Mouse (Mus musculus): ENCODE data around the gene Nelfe. TPM values are rescaled to one million over a fixed set of nuclear protein-coding genes. Genes with fewer than 3 reads are reported as not detected.

Nelfe gene
- total and polyA plus RNA-seq, 2 experiments from 2014 or later, result 32.9 to 63.5 TPM

DNA sequence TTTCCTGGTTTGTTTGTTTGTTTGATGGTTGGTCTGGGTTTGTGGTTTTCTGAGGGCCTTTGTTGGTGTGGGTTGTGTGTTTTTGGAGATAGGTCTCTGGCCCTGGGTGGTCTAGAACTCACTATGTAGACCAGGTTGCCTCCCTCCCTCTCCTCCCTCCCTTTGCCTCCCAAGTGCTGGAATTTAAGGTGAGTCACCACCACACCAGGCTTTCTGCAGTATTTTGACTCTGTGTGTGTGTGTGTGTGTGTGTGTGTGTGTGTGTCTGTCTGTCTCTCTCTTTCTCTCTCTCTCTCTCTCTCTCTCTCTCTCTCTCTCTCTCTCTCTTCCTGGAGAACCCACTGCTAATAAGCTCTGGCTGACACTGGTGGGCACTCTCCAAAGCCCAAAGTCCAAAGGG lies 31.0 kb downstream of the Nelfe start:
- Histone ChIP-seq H3K9ac (replicated peaks; ENCODE audit: low read length) (no peak overlapping the region), H3K4me2 (ENCODE audit: low read depth, low read length) (no peak overlapping the region), H3K27me3 (ENCODE audit: insufficient read depth, low read length) (0 out of 2 replicates have a peak, but pooled peaks cover 3% of the 10 kb centered on the region), H3K36me3 (ENCODE audit: insufficient read depth, low read length) (no peaks in the 10 kb centered on the region), H3K9me3 (ENCODE audit: low read length) (no peaks in the 10 kb centered on the region), H3K4me3 (ENCODE audit: low read length) (no peak overlapping the region), H3K27ac (no peak overlapping the region), H3K4me1 (ENCODE audit: insufficient read depth, low read length) (no peaks in the 10 kb centered on the region)
- ATAC-seq (no peak), DNase-seq (ENCODE audit: low spot score) (no peak)
- TF ChIP-seq CTCF (IDR thresholded peaks at IDR 0.05; ENCODE audit: low read depth), result no peak

DNA sequence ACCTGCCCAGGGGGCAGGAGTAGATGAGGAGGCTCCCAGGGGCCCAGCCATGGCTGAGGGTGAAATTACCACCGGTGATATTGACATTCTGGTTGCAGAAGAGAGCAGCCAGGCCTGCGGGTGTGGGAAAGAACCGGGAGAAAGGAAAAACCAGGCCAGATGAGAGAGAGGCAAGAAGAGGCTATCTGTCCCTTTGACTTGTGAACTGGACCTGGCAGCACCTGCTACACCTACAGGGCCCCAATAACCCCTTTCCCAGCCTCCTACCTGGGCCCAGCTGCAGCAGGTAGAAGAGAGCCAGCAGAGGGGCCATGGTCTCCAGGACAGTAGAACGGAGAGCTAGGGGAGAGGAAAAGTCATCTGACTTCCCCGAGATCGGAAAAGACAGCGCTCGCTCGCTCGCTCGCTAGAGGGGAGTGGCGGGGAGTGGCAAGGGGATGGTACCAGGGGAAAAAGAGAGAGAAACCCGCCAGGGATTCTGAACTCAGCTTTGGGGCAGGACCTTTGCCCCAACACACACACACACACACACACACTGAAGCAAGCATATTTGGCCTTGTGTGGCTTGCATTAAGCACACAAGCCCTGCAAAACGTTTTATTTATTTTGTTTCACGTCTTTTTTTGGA lies 31.6 kb downstream of the Nelfe start, which contains the start of gene Gm20547:
Gene Gm20547 (minus strand): TSS at position 360 of the 628 bp plus-strand sequence.
- H3K27me3 ChIP-seq (ENCODE audit: insufficient read depth, low read length), result 0 out of 2 replicates have a peak, but pooled peaks cover 3% of the 10 kb centered on the region
- H3K27ac ChIP-seq, result no peak within 1 kb of the TSS
- no peak within 1 kb of the TSS for H3K9ac ChIP-seq (replicated peaks; ENCODE audit: low read length)
- no peak for TF ChIP-seq CTCF (IDR thresholded peaks at IDR 0.05; ENCODE audit: low read depth)
- no peak within 1 kb of the TSS for H3K4me3 ChIP-seq (ENCODE audit: low read length)
- ATAC-seq (no peak), DNase-seq (ENCODE audit: low spot score) (no peak)
- H3K9me3 ChIP-seq (ENCODE audit: low read length), result no peaks in the 10 kb centered on the region
- 8% methylated on average over 15 of the region's 15 CpGs for WGBS
- no peaks in the 10 kb centered on the region for H3K4me1 ChIP-seq (ENCODE audit: insufficient read depth, low read length)
- no peak within 1 kb of the TSS for H3K4me2 ChIP-seq (ENCODE audit: low read depth, low read length)
- H3K36me3 ChIP-seq (ENCODE audit: insufficient read depth, low read length), result no peaks in the 10 kb centered on the region

DNA sequence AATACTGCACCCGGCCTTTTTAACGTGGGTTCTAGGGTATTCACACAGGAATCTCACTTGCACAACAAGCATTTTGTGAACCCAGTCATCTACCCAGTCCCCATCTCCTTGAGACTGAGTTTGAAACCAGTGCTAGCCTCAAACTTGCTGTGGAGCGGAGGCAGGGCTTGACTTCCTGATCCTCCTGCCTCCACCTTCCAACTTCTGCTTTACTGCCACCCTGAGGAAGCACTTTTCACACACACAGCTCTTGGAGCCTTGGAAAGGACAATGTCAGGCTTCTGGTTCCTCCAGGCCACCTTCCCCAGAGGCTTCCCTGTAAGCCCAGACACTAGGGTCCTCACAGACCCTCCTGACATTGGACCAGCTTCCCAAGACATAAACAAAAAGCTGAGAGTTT lies 33.1 kb downstream of the Nelfe start:
- 62% methylated on average over 3 of the region's 3 CpGs for WGBS
- ATAC-seq (no peak), DNase-seq (ENCODE audit: low spot score) (no peak)
- H3K4me1 ChIP-seq (ENCODE audit: insufficient read depth, low read length), result no peaks in the 10 kb centered on the region
- H3K4me3 ChIP-seq (ENCODE audit: low read length), result no peak overlapping the region
- H3K4me2 ChIP-seq (ENCODE audit: low read depth, low read length), result no peak overlapping the region
- H3K9ac ChIP-seq (replicated peaks; ENCODE audit: low read length), result no peak overlapping the region
- no peaks in the 10 kb centered on the region for H3K36me3 ChIP-seq (ENCODE audit: insufficient read depth, low read length)
- 0 out of 2 replicates have a peak, but pooled peaks cover 3% of the 10 kb centered on the region for H3K27me3 ChIP-seq (ENCODE audit: insufficient read depth, low read length)
- TF ChIP-seq CTCF (IDR thresholded peaks at IDR 0.05; ENCODE audit: low read depth), result no peak
- no peak overlapping the region for H3K27ac ChIP-seq
- H3K9me3 ChIP-seq (ENCODE audit: low read length), result no peaks in the 10 kb centered on the region

DNA sequence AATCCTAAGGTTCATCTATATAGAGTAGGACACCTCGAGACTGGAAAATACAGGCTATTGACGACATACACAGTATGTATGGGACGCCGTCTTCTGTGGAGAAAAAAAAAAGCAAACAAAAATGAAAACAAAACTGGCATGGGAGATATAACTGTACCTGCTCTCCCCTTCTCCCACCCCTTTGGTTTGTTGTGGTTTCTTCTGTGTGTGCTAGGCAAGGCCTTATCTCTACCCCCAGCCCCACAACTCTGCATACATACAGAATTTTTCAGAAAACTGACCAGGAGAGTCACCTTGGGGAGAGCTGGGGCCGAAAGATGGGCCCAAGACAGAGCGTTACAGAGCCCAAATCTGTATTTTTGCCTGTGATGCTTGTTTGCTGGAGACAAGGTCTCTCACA lies 34.5 kb downstream of the Nelfe start:
- Histone ChIP-seq H3K36me3 (ENCODE audit: insufficient read depth, low read length) (no peaks in the 10 kb centered on the region), H3K27ac (no peak overlapping the region), H3K4me1 (ENCODE audit: insufficient read depth, low read length) (no peaks in the 10 kb centered on the region), H3K9me3 (ENCODE audit: low read length) (no peaks in the 10 kb centered on the region), H3K9ac (replicated peaks; ENCODE audit: low read length) (no peak overlapping the region), H3K27me3 (ENCODE audit: insufficient read depth, low read length) (0 out of 2 replicates have a peak, but pooled peaks cover 3% of the 10 kb centered on the region), H3K4me3 (ENCODE audit: low read length) (no peak overlapping the region), H3K4me2 (ENCODE audit: low read depth, low read length) (no peak overlapping the region)
- no peak for DNase-seq (ENCODE audit: low spot score)
- no peak for ATAC-seq
- TF ChIP-seq CTCF (IDR thresholded peaks at IDR 0.05; ENCODE audit: low read depth), result no peak
- 88% methylated on average over 6 of the region's 6 CpGs for WGBS

DNA sequence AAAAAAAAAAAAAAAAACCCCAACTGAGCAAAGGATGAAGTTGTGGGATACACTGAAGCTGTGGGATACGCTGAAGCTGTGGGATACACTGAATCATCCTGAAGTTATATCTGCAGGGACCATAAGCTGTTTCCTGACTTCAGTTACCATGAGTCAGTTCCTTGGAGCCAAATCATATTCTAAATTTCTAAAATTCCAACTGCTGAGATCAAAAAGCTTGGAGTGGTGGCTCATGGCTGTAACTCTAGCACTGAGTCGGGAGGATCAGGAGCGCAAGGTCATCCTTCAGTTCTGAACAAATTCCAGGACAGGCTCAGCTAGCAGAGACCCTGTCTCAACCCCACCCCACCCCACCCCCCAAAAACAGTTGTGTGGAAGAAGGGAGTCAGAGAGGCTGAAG lies 35.4 kb downstream of the Nelfe start:
- ATAC-seq, result no peak
- TF ChIP-seq CTCF (IDR thresholded peaks at IDR 0.05; ENCODE audit: low read depth), result no peak
- no peak overlapping the region for H3K27ac ChIP-seq
- 91% methylated on average over 3 of the region's 3 CpGs for WGBS
- H3K9me3 ChIP-seq (ENCODE audit: low read length), result no peaks in the 10 kb centered on the region
- no peak for DNase-seq (ENCODE audit: low spot score)
- no peak overlapping the region for H3K9ac ChIP-seq (replicated peaks; ENCODE audit: low read length)
- no peak overlapping the region for H3K4me2 ChIP-seq (ENCODE audit: low read depth, low read length)
- H3K4me1 ChIP-seq (ENCODE audit: insufficient read depth, low read length), result no peaks in the 10 kb centered on the region
- no peaks in the 10 kb centered on the region for H3K36me3 ChIP-seq (ENCODE audit: insufficient read depth, low read length)
- no peak overlapping the region for H3K4me3 ChIP-seq (ENCODE audit: low read length)
- 0 out of 2 replicates have a peak, but pooled peaks cover 3% of the 10 kb centered on the region for H3K27me3 ChIP-seq (ENCODE audit: insufficient read depth, low read length)

DNA sequence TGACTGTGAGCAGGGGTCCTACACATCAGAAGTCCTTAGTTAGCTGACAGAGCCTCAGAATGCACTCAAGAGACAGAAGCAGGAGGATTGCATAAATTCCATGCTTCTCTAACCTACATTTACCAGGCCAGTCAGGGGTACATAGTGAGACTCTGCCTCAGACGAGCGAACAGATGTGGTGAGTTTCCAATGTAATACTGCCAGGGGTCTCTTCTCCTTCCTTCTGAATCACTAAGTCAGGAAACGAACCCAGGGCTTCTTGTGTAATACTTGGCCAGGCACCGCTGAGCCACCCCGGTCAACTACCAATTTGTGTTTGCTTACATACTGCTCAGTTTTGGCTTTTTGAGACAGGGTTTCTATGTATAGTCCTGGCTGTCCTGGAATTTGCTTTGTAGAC lies 37.8 kb downstream of the Nelfe start:
- TF ChIP-seq CTCF (IDR thresholded peaks at IDR 0.05; ENCODE audit: low read depth), result no peak
- WGBS, result 90% methylated on average over 5 of the region's 5 CpGs
- Histone ChIP-seq H3K27me3 (ENCODE audit: insufficient read depth, low read length) (no peaks in the 10 kb centered on the region), H3K9ac (replicated peaks; ENCODE audit: low read length) (no peak overlapping the region), H3K27ac (no peak overlapping the region), H3K4me3 (ENCODE audit: low read length) (no peak overlapping the region), H3K4me1 (ENCODE audit: insufficient read depth, low read length) (no peaks in the 10 kb centered on the region), H3K4me2 (ENCODE audit: low read depth, low read length) (no peak overlapping the region), H3K9me3 (ENCODE audit: low read length) (no peaks in the 10 kb centered on the region), H3K36me3 (ENCODE audit: insufficient read depth, low read length) (no peaks in the 10 kb centered on the region)
- no peak for DNase-seq (ENCODE audit: low spot score)
- ATAC-seq, result no peak

DNA sequence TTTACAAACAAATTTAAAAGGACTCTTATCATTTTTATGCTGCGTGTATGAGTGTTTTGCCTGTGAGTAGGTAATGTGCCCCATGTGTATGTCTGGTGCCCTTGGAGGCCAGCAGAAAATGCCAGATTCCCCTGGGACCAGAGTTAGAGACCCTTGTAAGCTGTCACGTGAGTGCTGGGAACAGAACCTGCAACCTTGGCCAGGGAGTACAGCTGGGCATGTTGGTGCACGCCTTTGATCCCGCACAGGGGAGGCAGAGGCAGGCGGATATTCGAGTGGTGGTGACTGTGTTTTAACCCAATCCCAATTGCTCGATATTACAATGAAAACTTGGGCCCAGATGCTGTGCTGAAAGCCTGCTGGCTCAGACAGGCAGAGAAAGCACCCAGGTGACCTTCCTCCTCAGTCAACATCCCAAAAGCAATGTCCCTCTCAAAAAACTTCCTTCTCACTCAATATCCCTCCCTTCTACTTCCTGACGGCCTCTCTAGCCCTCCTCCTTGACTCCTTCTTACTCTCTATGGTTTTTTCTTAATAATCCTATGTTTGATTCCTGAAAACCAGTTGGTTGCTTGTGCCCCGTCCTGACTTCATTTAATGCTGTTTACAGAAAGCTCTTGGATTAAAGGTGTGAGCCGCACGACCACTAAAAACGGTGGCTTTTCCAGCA lies 40.0 kb downstream of the Nelfe start:
- H3K4me1 ChIP-seq (ENCODE audit: insufficient read depth, low read length), result 0 out of 2 replicates have a peak, but pooled peaks cover 1% of the 10 kb centered on the region
- no peak for ATAC-seq
- H3K4me2 ChIP-seq (ENCODE audit: low read depth, low read length), result no peak overlapping the region
- 92% methylated on average over 12 of the region's 12 CpGs for WGBS
- H3K9ac ChIP-seq (replicated peaks; ENCODE audit: low read length), result no peak overlapping the region
- no peaks in the 10 kb centered on the region for H3K36me3 ChIP-seq (ENCODE audit: insufficient read depth, low read length)
- H3K4me3 ChIP-seq (ENCODE audit: low read length), result no peak overlapping the region
- no peak overlapping the region for H3K27ac ChIP-seq
- TF ChIP-seq CTCF (IDR thresholded peaks at IDR 0.05; ENCODE audit: low read depth), result no peak
- no peaks in the 10 kb centered on the region for H3K9me3 ChIP-seq (ENCODE audit: low read length)
- DNase-seq (ENCODE audit: low spot score), result no peak
- no peaks in the 10 kb centered on the region for H3K27me3 ChIP-seq (ENCODE audit: insufficient read depth, low read length)

Data from hindbrain, postnatal 0 days (tissue).